Mouse (Mus musculus): ENCODE data around the gene Kcna7.
"Not testable (repeated sequence)": the region's sequence is repeated elsewhere in the genome, so short reads cannot be mapped to it uniquely, and the experiment has no call there.

The Kcna7 gene

DNA sequence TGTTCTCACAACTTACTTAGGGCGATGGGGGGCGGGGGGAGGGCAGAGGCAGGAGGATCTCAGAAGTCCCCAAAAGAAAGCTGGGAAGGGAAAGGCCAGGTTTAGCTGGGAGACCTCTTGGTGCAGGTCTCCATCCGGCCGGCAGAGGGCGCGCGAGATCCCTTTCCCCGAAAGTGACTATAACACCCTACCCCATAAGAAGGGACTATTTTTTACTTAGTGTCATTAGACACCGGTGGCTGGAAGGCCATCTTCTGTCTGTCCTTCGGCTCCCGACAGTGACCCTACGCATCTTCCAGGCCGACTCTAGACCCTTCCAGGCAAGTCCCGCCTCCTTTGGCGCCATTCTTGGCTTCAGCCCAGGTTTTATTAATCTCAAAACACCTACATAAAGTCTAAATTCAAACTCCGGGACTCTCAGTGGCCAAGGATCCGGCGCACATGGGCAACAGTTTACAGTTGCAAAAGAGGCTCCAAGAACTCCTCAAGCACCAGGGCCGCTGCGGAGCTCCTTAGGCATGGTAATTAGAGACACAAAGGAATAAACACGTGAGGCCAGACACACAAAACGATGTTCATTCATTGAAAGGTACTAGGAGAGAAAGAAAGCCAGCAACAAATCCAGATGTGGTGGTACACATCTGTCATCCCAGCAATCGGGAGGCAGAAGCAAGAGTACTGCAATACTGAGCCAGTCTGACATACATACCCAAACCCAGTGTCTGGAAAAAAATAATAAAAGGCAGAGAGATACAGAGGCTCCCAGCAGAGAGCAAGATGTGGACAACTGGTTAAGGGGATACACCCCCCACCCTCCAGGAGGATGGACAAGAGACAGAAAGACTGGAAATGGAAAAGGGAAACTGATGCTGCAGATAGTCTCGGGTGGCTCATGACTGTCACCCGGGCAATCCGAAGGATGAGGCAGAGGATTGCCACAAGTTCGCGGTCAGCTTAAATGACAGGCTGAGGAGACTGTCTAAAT lies at the start of gene Kcna7:
Kcna7 (plus strand) TSS at position 563 of the 985 bp plus-strand sequence.
- DNase-seq (ENCODE audit: low spot score in 2 of 2), result peak; percentile 61 to 76

DNA sequence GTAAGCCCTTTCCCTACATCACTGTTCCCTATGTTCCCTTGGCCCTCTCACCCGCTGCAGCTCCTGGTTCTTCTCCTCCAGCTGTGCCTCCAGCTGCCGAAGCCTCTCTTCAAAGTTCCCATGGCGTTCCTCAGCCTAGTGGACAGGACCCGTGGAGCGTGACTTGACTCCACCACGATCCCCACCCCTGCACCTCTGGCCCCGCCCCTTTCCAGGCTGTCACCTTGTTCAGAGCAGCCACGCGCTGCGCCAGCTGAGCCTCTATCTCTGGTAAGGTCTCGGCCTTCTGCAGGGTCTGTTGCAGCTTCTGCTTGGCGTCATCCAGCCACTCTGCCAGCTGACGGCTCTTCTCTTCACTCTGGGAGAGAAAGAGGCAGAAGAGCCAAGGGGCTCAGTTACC lies 49.4 kb upstream of the Kcna7 start:
- DNase-seq (ENCODE audit: low spot score in 2 of 2), result no peak

DNA sequence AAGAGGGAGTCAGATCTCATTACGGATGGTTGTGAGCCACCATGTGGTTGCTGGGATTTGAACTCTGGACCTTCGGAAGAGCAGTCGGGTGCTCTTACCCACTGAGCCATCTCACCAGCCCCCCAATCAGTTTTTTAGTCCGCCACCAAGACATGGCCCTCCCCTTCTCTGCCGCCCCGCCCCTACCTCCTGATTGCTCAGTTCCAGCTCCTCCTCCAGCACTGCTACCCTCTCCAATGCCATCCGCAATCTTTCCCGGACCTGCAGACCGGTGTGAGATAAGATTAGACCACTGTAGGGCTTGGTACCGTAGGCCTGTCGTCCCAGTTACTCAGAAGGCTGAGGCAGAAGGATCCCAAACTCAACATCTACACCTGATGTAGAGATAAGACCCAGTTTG lies 46.4 kb upstream of the Kcna7 start:
- DNase-seq (ENCODE audit: low spot score in 2 of 2), result not testable (repeated sequence)

DNA sequence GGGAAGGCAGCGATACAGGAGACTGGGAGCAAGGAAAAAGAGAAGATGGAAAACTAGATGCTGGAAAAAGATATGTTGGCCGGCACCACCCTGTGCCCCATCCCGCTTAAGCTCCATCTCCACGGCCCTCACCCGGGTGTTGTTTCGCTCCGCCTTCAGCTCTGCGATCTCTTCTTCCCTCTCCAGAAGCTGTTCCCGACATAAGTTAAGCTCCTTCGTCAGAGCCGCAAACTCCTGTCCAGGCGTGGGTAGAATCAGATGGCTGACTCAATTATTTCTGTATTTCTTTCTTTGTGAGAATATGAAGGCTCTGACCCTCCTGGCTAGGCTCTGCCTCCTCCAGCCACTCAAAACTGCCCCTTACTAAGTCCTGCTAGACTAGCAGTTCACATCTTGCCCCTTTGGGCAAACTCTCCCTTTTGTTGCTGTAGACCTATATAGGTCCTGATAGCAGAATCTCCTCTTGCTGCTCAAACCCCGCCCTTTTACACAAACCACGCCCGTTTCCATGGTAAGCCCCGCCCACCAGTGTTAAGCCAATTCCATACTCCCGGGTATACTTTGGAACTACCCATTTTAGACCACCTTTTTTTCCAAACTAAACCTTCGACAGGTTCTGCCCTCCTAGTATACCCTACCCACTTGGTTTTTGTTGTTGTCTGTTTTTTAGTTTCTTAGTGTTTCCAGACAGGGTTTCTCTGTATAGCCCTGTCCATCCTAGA lies 44.9 kb upstream of the Kcna7 start:
- DNase-seq (ENCODE audit: low spot score in 2 of 2), result no peak

DNA sequence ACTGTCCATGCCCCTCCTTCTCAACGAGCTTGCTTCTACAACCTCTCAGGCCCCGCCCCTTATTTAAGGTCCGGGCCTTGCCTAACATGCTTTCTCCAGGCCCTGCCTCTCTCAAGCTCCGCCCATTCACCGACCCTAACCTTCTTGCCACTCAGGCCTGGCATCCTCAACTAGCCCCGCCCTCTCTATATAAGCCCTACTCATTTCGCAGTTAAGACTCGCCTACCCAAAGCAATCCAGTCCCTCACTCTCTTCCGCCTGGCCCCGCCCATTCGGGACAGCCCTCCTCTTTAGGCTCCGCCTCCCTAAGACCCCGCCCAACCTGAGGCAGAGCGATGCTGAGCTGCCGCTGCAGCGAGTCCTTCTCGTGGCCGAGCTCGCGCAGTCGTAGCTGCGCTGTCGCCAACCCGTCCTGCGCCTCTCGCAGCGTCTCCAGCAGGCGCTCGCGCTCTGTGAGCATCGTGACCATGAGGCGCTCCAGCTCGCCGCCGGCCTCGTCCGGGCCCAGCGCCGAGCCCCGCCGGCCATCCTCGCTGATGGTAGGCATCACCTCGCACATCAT lies 44.1 kb upstream of the Kcna7 start:
- DNase-seq (ENCODE audit: low spot score in 2 of 2), result peak; percentile 56 to 67

DNA sequence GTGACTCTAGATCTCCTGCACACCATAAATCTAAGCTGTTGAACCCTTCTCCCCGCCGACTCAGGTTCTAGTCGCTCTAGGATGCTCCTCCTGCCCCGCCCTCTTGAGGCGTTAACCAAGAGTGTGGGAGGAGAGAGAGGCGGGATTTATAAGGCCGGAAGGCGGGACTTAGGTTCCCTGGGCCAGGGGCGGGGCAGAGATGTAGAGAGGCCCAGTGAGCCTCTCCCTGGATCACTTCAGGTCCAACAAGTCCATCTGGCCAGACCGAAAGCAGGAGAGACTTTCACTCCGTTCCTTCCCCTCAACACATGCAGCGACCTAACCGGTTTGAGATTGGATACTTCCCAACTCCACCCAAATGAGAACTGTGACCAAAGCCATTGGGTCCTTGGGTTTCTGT lies 42.7 kb upstream of the Kcna7 start:
- no peak for DNase-seq (ENCODE audit: low spot score in 2 of 2)

DNA sequence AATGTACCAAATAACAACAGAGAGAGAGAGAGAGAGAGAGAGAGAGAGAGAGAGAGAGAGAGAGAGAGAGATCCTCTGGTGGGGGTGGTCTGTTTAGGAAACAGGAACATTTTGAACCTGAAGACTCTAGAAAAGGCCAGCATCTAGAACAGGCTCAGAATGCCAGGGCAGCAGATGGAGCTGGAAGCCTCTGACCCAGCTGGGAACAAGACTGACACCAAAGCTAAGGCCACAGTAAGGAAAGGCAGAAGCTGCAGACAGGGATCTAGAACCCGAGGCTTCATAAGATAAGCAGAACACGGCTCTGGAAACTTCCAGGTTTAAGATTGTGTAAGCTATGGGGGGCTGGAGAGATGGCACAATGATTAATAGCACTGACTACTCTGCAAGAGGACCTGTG lies 41.5 kb upstream of the Kcna7 start:
- DNase-seq (ENCODE audit: low spot score in 2 of 2), result no peak

DNA sequence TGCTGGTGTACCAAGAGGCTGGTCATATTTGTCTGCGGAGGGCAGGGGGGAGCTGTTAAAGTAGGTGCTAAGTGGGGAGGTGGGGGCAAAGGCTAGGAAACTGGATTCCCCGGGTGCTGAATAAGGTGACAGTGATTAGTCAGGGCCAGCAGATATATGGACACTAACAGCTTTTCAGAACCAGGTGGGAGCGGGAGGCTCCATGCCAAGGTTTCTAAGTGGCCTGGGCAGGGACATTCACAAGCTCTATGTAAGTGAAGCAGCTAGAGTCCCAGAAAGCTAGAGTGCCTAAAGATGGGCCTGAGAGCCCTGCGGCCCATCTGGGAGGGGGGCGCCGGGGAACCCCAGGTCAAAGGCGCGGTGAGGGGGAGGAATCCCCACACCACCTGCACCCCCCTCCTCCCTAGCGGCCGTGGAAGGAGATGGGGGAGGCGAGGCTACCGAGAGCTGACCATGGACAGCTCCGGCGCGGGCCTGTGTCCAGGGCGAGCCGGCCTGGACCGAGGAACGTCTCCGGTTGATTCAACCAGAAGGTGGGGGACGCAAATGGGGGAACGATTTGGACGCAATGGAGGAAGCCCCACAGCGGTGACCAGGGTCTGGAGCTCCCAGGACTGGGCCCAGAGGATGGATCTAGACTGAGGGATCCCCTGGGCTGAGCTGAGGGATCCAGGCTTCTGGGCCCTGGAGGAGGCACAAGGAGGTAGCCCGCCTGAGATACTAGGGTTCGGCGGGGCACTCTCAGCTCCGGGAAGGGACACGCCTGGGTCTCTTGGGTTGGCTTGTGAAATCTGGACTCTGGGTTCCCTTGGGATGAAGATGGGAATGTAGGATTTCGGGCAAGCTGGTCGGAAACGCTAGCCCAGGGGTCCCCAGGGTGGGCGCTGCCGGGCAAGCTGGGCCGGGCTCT lies 39.5 kb upstream of the Kcna7 start:
- DNase-seq (ENCODE audit: low spot score in 2 of 2), result no peak

DNA sequence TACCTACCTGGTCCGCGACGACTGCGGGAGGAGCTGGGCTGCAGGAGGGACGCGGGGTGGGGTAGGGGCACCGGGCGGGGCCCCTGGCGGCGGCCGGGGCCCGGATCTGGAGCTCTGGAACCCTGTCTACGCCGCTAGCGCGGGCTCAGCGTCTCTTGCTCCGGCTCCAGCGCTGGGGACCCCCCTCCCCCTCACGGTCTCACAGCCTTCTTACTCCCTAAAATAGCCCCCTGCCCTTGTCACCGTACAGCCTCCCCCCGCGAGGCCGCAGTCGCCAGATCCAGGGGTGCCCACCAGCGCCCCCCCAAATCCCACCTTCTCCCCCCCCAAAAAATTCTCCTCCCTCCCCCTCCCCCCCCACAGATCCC lies 38.8 kb upstream of the Kcna7 start, which contains the start of gene Ppfia3:
Ppfia3 (minus strand) TSS at position 368 of the 368 bp plus-strand sequence.
- no peak for DNase-seq (ENCODE audit: low spot score in 2 of 2)

DNA sequence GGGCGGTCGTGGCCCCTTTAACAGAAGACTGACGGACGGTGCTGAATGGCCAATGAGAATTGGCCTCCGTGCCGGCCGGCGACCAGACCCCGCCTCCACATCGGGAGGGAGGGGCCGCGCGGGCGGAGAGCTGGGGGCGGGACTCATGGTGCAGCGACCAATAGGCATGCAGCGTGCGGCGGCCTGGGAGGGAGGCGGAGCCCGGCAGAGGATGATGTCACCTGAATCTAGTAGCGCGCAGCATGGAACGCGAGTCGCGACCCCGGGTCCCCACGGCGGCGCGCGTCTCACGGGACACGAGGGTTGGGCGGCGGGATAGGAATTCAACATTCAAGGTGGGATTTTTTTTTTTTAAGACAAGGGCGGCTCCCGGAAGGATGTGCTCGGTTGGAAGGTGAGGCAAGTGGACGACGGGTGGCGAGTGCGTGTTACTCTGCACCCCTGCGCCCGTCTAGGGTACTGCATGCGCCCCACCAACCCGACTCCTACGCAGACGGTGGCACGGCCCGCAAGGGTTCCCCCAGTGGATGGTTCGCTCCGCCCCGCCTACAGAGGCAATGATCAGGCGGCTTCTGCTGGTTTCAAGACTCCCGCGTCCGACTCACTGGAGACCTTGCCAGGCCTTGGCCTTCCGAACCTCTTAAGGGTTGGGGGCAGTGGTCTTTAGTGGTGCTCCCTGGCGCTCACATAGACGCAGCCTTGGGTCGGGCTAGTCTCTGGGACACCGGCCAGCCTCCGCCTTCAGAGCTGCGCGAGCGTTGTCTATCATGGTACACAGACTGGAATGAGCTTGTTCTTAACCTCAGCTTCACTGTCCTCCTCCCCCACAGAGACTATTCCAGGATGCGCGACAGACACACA lies 38.2 kb upstream of the Kcna7 start:
- DNase-seq (ENCODE audit: low spot score in 2 of 2), result peak; percentile 96 to 97

DNA sequence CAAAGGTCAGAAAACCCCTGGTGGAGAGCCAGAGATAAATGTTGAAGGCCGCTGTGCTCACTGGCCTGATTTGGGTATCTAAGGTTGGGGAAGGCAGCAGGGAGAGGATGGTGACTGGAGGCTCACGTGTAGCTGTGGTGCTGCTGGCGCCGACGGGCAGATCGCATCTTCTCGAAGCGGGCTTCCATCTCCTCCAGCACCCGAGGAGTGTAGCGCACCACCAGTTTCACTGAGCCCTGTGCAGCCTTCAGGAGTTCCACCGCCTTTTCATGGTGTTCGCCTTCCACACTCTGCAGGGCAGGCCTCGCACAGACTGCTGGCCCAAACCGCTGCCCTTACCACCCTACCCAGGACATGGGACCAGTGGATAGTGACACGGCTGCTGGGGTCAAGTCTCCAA lies 37.3 kb upstream of the Kcna7 start:
- DNase-seq (ENCODE audit: low spot score in 2 of 2), result no peak

DNA sequence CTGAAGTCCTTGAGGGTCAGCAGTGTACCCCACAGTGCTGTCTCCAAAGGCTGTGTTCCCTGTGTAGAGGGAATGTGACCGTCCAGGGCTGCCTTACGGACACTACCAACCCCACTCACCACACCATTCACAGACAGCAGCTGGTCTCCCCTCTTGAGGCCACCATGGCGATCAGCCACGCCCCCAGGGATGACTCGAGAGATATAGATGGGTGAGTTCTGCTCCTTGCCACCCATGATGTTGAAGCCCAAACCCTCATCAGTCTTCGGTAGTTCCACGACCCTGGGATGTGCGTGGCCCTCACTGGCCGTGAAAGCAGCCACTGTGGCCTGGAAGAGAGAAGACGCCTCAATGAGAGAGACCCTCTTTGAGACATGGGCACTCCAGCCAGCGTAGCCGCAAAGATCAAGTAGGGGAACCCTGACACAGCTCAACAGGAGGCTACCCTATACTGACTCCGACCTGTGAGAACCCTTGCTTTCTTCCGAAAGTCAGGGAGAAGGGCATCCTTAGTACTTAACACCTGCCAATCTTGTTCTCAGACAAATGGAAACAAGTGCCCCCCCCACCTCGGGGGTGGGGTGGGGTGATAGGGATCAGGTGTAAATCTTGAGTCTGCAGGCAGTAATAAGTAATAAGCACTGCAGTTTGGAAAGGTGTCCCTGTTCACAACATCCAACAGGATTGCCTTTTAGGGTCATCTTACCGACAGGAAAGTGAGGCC lies 36.3 kb upstream of the Kcna7 start:
- no peak for DNase-seq (ENCODE audit: low spot score in 2 of 2)

DNA sequence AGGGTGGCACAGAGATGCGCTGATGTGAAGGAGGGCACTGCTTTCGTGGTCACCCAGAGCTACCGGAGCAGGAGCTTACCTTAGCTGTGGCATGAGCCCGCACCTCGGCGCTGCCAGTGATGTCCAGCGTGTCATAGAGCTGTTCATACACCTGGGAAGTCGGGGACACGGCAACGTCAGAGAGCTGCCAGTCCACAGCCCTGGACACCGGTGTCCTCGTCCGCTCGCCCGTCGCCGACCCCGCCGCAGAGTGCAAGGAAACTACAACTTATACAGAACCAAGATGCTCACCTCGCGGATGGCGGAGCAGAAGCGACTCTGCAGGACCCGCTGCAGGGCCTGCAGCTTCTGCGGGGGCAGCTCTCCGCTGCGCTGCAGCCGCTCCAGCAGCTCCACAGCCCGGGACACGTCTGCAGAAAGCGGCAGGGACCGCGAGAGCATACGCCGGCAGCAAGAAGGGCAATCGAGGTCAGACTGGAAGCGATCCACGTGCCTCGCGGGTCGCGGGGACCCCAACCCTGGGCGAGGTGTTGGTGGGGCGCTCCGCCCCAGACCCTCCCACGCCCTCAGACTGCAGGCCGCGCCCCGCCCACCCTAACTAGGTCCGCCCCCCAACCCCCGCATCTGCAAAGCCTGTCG lies 35.5 kb upstream of the Kcna7 start:
- peak in 1 of 2 experiments; percentile 6 for DNase-seq (ENCODE audit: low spot score in 2 of 2)

DNA sequence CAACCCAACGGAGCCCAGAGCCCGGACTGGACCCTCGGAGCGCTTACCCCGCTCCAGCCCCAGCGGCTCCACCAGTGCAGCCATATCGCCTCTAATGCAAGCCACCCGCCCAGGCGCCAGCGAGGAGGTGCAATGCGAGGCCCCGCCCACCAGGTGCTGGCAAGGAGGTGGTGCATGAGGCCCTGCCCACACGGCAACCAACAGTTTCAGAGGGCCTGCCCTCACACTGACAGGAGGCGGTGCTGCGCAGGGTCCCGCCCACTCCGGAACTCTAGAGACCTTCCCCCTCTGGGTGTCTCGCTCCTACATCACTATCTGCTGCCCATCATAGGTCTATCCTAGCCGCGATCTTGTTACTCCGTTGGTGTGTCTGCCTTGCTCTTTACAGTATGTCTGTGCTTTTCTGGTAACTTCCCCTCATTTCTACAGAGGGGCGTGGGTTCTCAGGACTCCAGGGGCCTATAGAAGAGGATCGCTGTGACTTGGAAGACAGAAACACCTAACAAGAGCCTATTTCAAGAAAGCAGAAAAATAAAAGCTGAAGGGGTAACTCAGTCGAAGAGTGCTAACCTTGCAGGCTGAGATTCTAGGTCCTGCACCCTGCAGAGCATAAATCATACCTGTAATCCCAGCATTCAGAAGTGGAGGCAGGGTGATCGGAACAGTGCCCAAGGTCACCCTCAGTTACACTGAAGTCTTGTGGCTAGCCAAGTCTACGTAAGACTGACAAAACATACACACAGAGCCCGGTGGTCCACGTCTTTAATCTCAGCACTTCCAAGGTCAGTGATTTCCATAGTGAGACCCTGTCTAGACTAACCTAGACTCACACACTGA lies 34.8 kb upstream of the Kcna7 start, which contains the start of gene Lin7b:
Lin7b (minus strand) TSS at position 109 of the 837 bp plus-strand sequence.
- peak; percentile 81 to 84 for DNase-seq (ENCODE audit: low spot score in 2 of 2)

DNA sequence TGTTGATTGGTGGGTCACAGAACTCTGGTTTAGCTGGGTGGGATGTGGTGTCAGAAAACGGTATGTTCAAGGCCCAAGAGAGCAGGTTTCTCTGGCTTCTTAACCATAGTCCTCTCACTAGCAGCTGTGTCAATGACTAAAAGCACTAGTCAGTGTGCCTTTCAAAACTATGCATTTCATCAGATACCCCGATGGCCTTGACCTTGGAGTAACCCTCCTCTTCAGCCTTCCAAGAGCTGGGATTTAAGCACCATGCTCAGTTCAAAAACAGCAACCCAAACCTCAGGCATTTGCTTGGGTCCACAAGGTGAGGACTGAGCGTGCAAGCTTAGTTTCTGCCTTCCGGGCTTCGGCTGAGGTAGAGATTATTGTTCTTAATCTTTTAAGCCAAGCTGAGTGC lies 33.1 kb upstream of the Kcna7 start:
- no peak for DNase-seq (ENCODE audit: low spot score in 2 of 2)

DNA sequence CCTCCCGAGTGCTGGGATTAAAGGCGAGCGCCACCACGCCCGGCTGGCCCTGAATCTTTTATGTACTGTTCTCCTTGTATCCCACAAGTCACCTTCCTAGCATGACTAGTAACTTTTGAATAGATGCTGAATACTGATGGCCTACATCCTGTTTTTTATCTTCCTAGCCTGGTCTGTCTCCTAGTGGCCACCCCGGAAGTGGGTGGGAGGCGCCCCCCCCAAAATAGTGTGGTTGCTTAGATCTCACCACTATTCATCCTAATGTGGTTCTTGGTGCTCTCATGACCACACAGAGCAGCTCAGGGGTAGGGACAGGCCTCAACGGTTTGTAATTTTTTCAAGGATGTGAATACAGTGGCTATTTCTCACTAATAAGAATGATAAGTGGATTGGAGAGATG lies 30.8 kb upstream of the Kcna7 start:
- no peak for DNase-seq (ENCODE audit: low spot score in 2 of 2)

DNA sequence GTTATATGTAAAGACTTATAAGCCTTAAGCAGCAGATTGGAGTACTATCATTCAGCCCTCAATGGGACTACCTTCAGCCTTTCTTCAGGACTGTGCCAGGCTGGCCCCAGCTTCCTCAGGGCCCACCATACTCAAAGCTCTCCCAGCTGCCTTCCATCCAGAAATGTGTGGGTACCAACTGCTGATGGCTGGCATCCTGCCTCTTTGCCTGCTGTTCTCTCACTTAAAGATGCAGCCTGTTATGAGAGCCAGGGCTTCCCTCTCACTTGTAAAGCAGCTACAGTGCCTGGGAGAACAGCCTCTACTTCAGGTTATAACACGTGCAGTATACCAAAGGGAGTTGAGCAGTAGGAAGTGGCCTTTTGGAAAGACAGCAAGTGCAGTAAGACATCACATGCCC lies 29.4 kb upstream of the Kcna7 start:
- DNase-seq (ENCODE audit: low spot score in 2 of 2), result no peak

DNA sequence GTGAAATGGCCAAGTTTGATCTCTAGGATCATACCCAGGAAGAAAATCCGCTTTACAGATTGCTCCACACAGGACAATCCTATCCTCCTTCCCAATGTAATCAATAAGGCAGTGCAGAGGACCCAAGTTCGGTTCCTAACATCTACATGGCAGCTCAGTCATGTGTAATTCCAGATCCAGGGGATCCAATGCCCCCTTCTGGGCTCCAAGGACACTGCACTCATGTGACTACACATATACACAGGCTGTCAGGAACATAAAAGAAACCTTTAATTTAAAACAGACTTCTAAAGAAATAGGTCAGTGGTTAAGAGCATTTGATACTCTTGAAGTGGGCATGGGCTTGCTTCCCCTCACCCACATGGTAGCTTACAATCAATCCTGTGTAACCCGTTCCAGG lies 19.4 kb upstream of the Kcna7 start:
- DNase-seq (ENCODE audit: low spot score in 2 of 2), result no peak
